Mouse (Mus musculus) cerebellum, adult 9-10 months (tissue): ENCODE results near the gene Itpa.
A peak's percentile ranks its signal among the peaks of the same experiment; 100 is the strongest.

Experiments
- DNase-seq: peaks from one replicate; pipeline ENCODE4 v3.0.0; 2022

Gene Itpa

DNA sequence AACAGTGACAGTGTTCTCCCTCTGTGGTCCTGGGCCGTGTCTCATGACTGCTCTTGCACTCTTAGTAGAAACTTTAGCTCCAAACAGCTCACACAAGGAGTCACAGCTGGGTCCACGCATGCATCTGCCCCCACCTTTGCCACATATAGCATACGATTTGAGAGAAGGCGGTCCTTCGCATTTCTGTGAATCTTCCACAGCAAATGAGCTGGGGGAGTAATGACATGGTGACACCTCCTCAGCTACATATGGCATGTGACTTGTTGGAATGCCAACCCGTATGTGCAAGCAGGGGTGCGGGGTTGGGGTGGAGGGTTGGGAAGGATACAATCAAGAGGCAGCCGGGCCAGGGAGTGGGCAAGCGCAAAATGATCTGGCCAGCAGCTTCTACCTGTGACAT, 10.9 kb upstream of the Itpa start:
- no peak for DNase-seq

DNA sequence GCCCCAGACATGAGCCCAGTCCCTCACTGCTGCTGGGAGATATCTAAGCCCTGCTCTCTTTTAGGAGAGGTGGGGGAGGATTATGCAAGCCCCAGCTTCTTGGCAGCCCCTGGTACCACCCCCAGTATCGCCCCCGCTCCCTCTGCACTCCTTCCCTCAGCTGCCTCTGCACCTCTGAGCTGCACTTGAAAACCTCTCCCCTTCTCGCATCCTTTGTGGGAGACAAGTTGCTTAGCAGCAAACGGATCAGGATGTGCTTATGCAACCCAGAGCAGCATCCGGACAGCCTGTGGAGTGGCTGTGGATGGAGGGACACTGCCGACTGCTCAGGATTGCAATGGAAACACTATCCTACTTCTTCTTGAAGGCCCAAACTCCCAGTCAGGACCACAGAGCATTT, 9.9 kb upstream of the Itpa start:
- DNase-seq: no peak

DNA sequence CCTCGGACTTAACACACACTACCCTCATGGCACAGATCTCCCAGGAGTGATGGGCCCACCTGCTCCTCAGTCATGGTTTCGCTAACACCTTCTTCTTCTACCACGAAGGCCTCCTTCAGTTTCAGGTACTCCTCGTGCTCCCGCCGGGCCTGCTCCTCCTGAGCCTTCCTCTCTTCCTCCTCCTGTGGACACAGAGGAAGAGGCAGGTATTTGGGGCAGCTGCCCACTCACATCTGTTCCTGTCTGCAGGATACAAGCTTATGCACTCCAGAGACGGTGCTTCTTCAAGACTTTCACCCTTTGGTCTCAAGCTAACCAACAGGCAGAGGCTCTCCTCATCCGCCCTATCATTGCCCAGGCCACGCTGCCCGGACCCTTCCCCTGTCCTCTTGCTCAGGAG, 8.9 kb upstream of the Itpa start:
- DNase-seq: no peak

DNA sequence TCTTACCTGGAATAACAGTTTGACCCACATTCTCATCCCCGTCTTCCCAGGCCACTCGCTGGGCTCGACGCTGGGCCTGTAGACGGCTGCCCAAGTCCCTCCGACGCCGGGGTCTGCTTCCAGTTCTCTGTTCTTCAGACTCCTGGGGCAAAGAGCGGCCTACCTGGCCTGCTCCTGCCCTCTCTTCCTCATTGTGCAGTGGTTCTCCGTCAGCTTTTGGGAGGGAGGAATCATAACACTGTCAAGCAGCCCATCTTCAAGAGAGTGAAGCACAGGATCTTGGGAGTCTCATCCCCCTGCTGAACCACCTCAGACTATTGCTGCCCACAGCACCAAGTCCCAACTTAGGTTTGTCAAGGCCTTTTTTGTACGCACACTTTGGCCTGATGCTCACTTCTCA, 4.1 kb upstream of the Itpa start:
- DNase-seq: peak; percentile 44

DNA sequence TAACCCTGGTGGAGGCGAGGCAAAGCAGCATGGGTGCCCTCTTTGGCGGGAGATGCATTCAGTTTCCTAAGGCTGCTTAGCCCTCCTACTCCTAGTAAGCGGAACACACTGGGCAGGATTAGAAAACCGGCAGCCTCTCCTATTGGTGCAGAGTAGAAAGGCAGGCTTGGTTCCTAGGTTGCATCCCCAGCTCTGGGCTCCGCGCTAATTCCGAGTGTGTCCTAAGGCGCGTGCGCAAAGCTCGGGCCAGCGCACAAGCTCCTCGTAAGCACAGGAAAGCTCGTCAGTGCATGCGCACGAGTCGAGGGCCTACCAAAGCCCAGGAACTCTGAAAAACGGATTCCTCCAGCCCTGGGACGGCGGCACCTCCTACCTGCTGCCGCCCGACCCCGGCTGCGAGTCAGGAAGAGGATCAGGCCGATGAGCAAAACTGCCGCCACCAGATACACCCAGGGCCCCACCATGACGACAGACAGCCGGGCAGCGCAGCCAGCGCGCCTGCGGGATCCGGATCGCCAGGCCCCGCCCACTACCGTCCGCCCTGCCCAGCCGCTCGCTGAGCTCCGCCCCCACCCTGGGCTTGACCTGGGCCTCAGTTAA, 3.2 kb upstream of the Itpa start, which contains the start of gene Ddrgk1:
Gene Ddrgk1, minus strand, starts transcription at position 558 of the 600 bp plus-strand sequence.
- DNase-seq: peak; percentile 96

DNA sequence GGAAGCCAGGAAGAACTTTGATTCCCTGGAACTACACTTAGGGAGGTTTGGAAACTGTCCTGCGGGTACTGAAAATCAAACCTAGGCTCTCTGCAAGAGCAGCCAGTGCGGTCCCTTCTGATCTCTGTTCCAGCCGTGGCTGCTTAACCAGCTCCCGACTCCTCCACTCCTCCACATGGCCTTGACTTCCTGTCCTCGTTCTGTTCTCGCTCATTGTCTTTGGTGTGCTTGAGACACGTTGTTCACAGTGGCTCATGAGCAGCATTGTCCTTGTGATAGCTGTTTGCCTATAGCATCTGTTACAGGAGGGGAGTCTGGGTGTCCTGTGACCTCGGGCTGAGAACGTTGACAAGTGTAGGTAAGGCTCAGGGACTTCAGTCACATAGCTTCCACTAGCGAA, 9.8 kb downstream of the Itpa start:
- DNase-seq: no peak

DNA sequence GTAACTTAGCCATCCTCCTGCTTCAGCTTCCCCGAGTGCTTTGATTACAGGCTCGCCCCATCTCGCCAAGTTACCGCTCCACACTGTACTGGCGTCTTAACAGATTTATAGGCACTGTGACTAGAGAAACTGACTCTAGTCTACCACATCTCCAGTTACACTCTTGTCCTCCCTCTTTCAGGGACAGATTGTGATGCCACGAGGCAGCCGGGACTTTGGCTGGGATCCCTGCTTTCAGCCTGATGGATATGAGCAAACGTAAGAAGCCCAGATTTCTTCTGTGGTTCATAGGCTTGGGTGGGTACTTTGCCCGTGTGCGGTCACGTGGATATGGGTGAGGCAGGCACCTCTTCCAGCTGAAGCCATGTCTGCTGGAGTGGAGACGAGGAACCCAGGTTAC, 11.7 kb downstream of the Itpa start:
- no peak for DNase-seq

DNA sequence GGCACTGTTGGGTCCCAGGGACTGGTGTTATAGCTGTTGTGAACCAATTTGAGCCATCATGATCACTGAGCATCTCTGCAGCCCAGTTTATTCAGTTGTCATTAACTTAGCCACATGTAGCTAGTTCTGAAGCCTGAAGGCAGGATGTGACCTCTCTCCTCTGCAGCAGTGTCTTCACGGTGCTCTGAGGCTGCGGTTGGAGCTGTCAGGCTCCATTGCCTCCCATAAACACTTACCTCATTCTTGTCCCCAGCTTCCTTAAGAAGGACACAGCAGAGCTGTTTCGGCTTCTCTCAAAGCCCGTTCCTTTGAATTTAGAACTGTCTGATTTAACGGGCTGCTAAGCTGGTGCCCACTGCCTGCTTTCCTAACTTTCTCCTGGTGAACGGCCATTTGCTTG, 12.5 kb downstream of the Itpa start:
- no peak for DNase-seq

DNA sequence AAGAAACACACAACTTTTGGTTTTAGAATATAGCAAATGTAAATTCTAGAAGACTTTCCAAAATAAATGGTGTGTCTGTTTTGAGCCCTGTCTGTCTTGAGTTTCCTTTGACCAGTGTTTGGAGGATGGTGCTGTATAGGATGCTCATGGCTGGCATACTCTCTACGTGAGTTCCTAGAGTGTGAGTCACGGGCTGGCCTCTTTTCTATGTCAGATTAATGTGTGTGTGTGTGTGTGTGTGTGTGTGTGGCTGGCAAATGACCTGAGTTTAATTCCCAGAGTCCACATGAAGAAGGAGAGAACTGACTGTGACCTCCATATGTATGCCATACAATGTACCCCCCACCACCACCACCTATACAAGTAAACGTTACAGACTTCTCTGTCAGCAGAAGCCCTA, 14.1 kb downstream of the Itpa start:
- no peak for DNase-seq

DNA sequence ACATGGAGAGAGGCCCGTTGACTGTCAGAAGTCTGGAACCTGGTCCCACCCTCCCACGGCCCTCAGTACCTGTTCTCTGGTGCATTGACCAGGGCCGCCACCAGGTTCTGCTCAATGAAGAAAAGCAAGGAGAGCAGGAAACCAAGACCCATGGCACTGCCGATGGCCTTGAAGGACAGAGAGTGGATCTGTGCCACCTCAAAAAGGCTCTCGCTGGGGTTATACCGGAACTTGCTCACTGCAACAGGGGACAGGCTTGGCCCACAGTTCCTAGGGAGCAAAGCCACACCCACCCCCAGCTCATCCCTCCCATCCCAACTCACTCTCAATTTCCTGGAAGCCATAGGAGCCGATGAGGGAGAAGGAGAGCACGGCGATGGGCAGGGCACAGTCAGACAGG, 18.0 kb downstream of the Itpa start:
- no peak for DNase-seq

DNA sequence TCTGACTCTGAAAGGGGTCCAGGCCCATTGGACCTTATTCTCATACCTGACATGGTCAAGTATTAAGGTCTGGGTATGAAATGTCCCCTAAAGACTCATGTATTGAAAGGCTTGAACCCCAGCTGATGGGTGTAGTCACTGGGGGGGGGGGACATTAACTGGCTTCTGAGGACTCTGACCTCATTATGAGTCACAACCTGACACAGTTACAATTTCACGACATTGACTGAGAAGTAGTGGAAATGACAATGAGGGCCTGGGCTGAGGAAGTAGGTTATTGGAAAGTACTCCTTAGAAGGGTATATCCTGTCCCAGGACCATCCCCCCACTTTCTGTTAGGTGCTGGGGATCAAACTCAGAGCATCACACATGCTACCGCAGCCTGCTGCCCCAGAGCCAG, 21.6 kb downstream of the Itpa start:
- no peak for DNase-seq

DNA sequence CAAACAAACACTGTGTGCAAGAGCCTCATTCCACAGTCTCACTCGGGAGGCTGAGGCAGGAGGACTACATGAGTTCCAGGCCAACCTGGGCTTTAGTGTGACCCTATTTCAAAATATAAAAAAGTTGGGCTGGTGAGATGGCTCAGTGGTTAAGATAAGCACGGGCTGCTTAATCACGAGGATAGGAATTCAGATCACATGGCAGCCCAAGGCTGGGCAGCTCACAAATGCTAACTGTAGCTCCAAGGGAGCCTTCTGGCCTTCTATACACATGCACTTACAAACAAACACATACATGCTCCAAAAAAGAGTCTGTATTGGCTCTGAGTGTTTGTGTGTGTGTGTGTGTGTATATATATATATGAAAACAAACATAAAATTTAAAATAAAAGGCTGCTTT, 26.2 kb downstream of the Itpa start:
- DNase-seq: no peak

DNA sequence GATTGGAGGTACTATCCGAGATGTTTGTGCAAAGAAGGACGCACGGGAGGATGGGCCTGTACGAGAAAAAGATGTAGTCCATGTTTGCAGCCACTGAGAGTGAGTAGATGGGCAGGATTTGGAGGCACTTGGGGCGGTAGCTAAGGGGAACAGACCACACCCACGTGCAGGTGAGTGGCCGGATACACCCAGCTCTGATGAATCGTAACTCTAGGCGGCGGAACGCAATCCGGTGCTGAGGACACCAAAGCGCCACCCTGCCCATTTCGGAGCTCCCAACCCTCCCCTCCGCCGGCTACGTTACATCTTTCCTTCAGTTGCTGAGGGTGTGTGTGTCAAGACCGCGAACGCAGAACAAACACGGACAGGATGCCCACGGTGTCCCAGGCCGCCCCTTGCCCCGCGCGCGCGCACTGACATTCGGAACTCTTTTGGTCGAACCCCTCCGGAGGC, 29.3 kb downstream of the Itpa start:
- DNase-seq: no peak

DNA sequence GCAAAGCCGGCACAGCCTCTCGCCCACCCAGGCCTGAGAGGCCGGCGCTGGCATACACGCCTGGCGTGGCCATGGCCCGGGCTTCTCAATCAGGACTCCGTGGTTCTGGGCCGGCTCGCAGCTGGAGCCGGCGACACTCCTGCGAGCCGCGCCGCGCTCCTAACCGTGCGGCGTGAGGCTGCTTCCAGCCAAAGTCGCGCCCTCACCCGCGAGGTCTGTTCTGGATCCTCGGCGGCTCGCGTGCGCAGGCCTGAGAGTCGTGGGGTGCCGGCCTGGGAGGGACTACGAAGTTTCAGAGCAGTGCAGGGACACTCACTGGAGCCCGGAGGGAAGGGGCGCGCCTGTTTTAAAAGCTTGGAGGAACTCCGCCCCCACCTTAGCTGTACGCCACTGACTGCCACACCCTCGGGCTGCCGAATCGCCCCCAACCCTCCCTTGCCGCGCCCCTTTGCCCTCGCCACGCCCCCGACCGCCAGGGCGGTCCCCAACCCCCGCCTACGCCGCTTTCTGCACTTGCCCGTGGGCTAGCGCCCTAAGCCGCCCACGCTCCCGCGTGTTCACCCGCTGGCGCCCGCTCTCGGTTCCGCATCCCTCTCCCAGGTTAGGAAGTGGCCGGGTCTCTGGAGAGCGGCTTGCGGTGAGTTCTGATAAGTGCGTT, 29.9 kb downstream of the Itpa start, which contains the start of gene Slc4a11:
Gene Slc4a11, minus strand, starts transcription at position 367 of the 658 bp plus-strand sequence.
- no peak for DNase-seq

DNA sequence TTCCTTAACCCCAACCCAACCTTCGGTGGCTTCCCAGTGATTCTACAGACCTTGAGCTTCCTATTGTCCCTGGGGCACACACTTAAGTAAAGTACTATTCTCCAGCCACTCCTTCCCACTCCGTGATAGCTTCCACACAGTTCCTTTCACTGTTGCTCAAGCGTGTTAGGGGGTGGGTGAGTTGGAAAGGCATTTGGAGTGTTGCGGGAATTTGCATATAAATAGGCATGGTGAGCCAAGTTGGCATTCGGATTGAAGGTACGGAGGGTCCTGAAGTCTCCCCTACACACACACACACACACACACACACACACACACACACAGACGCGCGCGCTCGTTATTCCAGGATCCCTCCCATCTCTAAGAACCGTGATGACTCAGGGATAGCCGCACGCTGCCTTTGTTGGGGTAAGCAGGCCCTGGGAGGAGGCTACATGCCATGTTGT, 30.4 kb downstream of the Itpa start:
- no peak for DNase-seq

DNA sequence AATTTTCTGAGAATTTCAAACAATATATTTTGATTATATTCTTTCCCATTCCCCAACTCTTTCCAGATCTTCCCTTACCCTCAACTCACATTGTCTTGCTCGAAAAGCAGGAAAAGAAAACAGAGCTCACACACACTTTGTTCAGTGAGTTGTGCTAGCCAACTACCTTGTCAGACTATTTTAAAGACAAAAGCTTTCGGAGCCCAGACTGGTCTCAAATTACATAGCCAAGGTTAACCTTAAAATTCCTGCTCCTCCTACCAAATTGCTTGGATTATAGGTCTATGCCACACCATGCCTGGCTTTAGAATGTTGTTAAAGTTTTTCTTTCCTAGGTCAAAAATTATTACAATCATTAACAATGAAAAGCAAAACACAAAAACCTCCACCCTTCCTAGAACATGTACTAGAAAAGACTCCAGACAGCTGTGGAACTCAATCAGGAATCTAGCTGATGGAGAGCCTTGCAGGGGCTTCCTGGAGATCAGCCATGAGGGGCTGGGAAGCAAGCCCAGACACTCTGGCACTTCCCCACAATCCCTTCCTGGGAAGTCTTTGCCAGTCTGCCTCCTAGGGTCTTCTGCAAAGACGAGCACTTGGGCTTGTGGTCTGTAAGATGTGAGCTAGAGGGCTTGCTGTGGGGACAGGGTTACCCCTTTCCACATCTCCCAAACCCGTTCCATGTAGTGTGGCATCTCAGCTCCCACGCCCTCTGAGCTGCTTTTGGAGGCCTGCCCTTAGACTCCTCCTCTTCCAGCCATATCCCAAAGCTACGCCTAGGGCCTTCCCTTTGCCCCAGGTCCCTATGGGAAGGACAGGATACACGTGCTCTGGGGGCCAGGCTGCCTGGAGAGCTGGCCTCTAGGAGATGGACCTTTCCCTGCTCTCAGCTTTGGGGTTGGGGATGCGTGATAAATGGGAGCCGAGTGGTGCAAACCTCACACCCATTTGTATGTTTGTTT, 36.9 kb downstream of the Itpa start:
- DNase-seq: no peak

DNA sequence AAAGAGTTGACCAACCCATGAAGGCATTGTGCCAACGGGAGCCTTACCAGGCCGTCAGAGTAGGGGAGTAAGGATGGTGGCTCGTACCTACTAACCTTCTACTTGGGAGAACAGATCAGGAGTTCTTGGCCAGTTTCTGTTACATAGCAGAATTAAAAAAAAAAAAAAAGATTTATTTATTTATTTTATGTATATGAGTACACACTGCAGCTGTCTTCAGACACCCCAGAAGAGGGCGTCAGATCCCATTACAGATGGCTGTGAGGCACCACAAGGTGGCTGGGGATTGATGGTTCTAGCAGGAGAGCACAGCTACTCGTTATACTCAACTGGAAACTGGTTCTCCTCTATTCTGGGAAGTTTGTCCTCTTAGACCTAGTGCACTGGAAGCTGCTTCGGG, 37.8 kb downstream of the Itpa start:
- no peak for DNase-seq

DNA sequence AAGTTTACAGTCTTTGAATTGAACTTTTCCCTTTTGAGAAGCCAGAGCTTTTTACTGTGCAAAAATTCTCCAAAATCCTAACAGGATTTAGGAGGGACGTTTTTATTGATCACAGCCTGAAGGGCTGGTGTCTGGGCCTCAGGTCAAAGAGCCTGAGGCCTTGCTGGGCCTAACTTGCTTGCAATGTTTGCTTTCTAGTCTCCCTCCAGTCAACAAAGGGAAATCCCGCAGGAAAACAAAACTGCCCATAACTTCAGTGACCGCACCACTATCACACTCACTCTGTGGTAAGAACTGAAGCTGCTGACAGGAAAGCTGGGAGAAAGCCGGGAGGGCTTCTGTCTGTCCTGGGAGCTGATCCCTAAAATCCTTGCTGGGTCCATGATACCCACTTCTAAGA, 39.2 kb downstream of the Itpa start:
- no peak for DNase-seq

DNA sequence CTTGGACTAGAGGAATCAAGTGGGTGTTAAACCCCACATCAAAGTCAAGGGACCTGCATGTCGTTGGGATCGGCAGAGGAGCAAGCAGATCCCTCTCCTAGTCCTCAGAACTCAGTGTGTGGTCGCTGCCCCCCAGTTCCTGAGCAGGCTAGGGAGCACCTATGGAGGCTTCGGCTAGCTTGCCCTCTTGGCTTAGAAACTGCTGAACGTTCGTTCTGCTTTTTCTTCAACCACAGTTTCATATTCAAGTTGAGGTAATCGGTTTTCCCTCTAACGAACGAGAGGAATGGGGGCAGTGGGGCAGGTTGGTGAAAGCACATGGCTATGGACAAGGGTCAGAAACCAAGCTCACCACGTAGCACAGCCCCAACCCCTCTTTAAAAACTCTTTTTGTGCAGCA, 39.6 kb downstream of the Itpa start:
- no peak for DNase-seq

DNA sequence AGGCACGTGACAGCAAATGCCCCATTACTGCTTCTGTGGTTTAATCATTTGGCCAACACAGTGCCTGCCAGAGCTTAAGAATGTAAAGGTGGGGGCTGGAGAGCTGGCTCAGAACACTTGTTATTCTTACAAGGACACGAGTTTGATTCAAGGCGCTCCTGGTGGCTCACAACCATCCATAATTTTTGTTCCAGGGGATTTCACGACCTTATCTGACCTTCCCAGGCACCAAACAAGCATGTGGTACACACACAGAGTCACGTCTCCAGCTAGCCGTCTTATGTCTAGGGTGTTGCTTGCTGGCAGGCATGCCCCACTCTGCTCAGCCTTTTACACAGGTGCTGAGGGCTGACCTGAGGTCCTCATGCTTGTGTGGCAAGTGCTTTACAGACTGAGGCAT, 50.5 kb downstream of the Itpa start:
- DNase-seq: no peak

DNA sequence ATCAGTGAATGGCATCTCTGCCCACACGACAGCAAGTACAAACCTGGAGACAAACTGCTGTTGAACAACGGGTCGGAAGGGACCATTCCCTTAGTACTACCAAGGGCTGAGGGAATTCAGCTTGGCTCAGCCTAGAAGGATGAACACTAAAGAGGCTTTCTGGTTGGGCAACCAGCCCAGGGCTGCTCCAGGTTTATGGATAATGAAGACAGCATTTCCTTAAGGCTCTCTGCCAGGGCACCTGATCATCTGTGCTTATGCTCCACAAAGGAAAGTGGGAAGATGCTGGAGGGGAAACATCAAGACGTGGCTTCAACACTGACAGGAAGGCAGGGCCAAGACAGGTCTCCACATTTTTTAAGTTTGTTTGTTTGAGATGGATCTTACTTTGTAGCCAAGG, 57.0 kb downstream of the Itpa start:
- DNase-seq: peak; percentile 68

DNA sequence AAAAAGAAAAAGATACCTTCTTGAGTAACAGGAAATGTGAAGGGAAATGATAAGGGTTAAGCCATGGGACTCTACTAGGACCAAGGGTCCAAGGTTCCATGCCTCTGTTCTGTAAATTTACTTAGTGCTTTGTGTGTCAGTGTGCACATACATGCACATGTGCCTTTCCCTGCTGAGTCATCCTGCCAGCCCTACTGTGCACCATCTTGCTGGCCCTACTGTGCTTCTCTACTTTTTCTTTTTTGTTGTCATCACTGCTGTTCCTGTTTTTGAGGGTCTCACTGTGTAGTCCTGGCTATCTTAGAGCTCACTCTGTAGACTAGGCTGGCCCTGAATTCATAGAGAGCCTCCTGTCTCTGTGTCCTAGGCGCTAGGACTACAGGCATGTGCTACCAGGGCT, 60.3 kb downstream of the Itpa start:
- no peak for DNase-seq

DNA sequence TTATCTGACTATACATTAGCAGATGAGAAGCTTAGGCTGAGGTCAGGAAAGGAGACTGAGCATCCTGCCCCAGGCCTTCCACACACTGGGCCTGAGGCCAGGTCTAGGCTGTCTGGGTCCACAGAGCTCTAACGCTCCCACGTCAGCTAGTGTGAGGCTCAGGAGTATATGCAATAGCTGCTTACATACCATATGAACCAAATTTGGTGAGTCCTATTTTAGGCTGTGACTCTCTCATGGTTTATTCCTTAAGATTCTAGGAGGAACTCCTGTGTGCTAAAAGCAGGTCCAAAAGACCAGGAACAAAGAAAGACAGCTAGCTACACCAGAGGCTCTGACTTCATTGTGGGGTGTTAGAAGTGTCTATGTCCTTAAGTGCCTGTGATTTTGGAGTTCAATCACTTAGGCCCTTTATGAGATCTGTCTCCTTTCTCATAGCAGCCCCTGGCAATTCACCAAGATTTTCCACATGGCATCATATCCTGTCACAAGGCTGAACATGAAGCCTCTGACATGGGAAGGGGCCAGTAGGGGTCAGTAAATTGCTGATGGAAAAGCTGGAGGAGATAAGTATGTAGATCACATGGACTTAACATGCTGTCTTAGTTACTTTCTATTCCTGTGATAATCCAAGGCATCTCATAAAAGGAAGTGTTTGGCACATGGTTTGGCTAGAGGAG, 61.6 kb downstream of the Itpa start:
- no peak for DNase-seq
